Mouse (Mus musculus): ENCODE data around the gene Scamp4.

Gene Scamp4

DNA sequence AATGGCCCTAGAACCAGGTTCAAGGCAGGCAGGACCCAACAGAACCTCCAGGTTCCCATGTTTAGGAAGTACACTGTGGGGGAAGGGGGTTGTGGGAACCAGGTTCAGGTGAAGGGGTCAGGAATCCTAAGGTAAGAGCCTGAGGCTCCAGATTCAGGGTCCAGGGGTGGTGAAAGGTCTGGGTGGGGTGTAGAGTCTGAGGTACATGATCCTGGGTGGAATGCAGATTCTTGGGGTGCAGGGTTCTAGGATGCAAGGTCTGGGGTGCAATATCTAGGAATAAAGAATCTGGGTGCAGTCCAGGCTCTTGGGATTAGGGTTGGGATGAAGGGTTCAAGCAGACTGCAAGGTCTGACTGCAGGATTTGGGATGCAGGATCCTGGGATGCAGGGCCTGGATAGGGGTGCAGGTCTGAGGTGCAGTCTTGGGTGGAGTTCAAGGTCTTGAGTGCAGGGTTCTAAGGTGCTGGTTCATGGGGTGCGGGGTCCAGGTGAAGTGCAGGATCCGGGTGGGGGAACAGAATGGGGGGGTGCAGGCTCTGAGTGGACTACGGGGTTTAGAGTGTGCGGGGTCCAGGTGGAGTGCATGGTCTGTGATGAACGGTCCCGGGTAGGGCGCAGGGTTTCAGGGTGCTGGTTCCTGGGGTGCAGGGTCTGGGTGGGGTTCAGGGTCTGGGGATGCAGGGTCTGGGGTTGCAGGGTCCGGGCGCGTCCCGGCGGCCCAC, 52.9 kb downstream of the Scamp4 start:
- no peak for DNase-seq

GRCm38 (mm10) chr10:80656130-80656862, 53.6 kb downstream of the Scamp4 start:
- peak; percentile 90 to 99 for DNase-seq

- no peak for DNase-seq
These were observed 54.4 kb downstream of the Scamp4 start, which contains the start of gene Btbd2 for GRCm38 (mm10) chr10:80656863-80657623. Gene Btbd2 (minus strand): TSS chr10:80657071.

GRCm38 (mm10) chr10:80658194-80658840, 55.6 kb downstream of the Scamp4 start:
- no peak for DNase-seq

GRCm38 (mm10) chr10:80658841-80659202, 56.1 kb downstream of the Scamp4 start:
- peak in 1 of 2 experiments; percentile 51 for DNase-seq

- peak; percentile 52 to 82 for DNase-seq
These were observed 56.5 kb downstream of the Scamp4 start for GRCm38 (mm10) chr10:80659213-80659612.

DNA sequence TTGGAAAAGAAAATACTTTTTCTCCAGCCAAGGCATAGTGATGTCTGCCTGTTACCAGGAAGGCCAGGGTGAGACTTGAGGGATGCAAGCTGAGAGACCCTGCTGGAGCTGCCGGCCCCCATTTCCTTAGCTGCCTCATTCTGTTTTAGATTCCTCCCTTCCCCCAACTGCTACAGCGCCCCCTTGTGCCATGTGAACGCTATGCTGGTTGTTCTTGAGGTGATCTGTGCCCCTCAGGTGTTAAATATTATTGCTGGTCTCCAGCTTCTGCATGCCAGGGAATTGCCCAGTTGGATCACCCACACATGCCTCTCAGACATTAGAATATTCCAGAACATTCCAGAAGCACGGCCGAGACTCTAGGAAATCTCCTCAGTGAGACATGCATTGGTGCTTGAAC, 58.5 kb downstream of the Scamp4 start:
- peak in 1 of 2 experiments; percentile 76 for DNase-seq

DNA sequence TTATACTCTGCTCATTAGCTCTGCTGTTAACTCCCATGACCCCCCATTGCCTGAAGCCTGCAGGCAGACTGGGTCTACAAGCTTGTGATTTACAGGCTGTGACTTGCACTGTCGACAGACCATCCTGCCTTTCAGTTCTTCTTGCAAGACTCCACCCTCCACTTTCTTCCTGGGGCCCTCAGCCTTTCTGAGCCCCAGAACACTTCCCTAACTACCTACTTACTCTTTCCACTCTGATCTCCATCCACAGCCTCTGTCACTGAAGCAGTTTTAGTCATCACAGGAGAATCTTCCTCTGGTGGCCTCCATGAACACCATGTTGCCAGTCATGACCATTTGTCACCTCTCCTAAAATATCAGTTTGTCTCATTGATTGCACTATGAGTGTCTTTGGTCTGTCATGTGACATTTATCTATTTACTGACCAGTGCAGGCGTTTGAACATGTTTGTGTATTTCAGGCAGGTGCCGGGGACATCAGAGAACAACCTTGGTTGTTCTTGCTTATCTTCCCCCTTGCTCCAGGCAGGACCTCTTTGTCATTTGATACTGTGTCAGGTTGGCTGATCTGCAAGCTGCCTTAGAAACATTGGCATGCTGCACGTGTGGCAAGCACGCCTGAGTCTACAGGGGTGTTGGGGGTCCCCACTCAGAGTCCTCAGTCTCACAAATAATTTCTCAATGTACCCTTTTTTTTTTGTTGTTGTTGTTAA, 61.0 kb downstream of the Scamp4 start:
- peak in 1 of 2 experiments; percentile 46 for DNase-seq

GRCm38 (mm10) chr10:80664197-80665015, 61.7 kb downstream of the Scamp4 start:
- DNase-seq: peak; percentile 51 to 53

DNA sequence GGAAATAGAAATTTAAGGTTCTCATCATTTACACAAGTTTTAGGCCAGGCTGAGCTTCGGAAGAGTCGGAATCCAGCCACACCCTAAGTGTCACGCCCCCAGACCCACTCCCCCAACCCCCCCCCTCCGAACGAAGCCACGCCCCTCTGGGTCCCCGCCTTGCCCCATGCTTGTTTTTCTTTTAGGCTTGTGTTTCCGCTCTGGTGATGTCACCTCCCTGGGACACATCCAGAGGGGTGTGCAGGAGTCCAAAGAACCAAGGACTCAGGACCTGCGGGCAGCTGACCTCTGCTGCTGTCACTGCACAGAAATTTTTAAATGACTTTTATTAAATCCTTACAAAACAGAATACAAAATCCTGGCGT, 62.3 kb downstream of the Scamp4 start:
- DNase-seq: no peak

All from spleen, adult 18-20 months (tissue).